Mouse (Mus musculus) ovary, adult 18-20 months (tissue): ENCODE data around the gene Rnf149.

ENCODE experiments used
- DNase-seq: peaks from one replicate; pipeline ENCODE4 v3.0.0; 2022; ENCODE audit warnings: low spot score, mixed read lengths

The Rnf149 gene

GRCm38 (mm10) chr1:39528319-39528718 lies 48.9 kb downstream of the Rnf149 start:
- DNase-seq, result no peak

DNA sequence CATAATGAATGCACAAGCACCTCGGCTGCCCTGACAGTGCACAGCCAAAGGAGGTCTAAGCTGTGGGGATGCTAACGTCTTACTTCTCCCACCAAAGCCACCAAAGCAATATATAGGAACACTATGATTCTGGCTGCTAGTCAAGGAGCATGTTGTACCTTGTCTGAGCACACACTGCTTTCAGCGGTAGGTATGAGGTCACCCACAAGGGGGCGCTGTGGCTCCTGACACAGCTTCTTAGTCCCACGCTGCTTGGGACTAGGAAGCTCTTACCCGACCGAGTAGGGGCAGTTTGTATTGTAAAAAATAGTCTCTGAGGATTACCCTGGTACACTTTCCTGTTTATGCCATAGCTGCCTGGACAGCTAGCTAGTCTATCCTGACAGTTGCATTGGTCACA lies 49.8 kb downstream of the Rnf149 start:
- DNase-seq, result no peak

DNA sequence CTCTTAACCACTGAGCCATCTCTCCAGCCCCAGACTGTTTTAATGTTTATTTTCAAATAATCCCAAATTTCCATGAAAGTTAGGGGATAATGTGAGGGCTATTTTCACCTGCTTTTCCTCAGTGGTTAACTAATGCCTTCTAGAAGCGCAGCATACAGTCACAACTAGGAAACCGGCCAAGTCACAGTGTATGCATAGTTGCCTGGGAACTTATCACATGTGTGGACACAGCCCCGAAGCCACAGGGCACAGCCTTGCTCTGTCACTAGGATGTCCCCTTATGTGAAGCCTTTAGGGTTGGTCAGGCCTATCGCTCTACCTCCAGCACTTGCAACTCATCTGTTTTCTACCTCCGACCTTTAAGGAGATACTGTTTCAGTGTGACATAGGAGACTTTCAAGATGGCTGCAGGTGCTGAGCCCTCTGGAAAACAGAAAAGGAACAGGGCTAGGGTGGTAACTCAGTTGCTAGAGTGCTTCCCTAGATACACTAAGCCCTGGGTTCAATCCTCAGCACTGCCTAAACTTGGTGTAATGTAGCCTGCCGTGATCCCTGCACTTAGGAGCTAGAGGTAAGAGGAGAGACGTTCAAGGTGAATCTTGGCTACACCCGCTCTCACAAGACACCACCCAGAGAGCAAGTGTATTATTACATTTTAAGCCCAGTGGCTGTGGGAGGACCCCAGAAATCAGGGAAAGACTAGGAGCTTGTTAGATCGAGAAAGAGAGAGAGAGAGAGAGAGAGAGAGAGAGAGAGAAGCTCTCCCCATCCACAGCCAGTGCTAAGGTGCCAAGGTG lies 50.6 kb downstream of the Rnf149 start:
- DNase-seq, result no peak

GRCm38 (mm10) chr1:39525763-39526162 lies 51.4 kb downstream of the Rnf149 start:
- no peak for DNase-seq

- DNase-seq, result no peak
Observed at GRCm38 (mm10) chr1:39522519-39522918, 54.7 kb downstream of the Rnf149 start.

- no peak for DNase-seq
Observed at GRCm38 (mm10) chr1:39521326-39521725, 55.9 kb downstream of the Rnf149 start.

GRCm38 (mm10) chr1:39515303-39515991 lies 61.8 kb downstream of the Rnf149 start:
- DNase-seq, result no peak

DNA sequence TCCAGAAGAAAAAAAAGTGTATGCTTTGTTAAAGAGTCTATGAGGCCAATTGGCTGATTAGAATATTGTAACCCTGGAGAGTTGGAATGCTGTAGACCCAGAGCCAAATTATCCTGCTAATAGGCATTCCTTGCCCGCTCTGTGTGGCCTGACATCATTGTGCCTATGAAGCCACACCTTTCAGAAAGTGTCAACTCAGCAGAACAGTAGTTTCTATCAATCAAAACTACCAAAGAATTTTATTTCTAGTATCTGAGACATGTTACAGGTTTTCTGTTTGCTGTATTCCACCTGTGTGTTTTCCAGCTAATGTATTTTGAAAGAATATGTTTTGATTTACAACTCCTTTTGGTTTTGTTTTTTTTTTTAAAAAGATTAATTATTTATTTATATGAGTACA lies 65.0 kb downstream of the Rnf149 start:
- DNase-seq, result no peak

GRCm38 (mm10) chr1:39511775-39512174 lies 65.4 kb downstream of the Rnf149 start:
- DNase-seq, result no peak

DNA sequence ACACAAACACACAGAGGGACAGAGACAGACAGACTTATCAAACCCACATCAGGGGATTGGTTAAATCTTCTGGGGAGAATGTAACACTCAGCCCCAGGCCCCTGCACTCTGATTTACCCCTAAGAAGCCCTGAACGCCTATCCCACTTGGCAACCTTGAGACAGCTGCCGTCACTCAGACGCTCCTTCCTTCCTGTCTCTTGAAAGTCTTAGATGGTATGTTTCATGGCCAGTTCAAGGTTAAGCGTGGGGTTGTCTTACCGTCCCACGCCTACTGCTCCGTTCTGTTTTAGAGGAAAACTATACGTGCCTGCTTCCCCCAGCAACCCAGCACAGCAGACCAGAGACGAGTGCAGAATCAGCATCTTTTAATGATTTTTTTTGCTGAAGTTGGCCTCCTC lies 71.6 kb downstream of the Rnf149 start:
- no peak for DNase-seq

GRCm38 (mm10) chr1:39504261-39504660 lies 72.9 kb downstream of the Rnf149 start:
- no peak for DNase-seq

DNA sequence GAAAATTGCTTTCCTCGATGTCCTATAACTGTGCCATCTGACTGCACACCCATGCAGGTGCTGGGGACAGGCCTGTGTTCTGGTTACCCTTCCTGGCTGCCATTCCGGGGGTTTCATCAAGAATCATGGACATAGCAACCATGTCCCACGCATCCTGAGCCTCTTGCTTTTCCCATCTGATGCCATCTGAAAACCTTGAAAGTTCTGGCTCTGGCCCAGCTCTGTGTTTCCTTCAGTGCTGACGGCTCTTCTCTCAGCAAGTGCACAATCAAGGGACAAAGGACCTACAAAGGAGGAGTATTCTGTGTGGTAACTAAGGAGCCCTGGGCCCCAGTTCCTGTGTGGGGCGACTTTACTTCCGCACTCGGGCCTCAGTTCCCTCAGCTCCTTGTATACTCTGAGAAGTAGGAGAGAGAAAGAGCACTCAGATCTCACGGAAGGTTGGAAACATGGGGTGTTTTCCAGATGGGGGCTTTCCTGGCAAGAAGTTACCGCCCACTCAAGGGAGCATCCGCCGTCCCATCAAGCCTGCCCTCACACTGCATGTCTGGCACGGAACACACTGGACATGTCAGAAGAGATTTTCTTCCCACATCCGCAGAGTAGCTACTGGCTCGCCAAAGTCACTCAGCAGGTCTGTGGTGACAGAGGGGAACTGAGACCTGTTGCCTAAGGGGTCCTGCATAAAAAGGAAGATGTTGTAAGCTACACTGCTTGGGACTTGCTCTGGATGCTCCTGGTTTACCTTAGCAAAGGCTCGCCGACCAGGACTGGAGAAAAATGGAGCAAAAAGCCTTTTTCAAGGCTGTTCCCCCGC lies 74.2 kb downstream of the Rnf149 start:
- no peak for DNase-seq
